In the genomic region with DNA sequence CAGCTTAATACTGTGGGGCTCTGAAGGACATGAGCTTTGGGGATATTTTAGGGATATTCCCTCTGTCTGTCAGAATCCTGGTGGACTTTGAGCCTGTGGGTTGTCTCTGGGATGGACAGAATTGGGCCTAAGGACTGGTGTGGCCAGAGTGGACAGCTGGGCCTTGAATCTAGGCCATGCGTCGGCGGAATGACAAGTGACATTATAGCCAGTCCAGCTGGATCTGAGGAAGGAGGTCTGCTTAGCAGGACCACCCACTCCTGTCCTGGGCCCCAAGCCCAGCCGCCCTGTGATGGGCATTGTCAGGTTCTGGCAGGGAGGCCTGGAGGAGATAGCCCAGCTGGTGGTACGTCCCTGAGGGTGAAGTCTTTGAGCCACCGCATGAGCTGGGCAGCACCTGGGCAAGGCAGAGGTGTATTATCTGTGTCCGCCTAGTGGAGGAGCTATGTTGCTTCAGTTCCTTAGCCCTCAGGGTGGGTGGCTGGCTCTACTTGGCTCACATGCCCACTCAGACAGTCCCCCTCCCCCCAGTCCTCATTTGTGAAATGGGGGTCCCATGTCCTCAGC, we compare ENCODE assay signal across 10 mouse cellular contexts. TPM values are rescaled to one million over a fixed set of nuclear protein-coding genes. Genes with fewer than 3 reads are reported as not detected.
DNase-seq lines count a peak whose midpoint lies in the region; ATAC-seq and TF ChIP-seq lines count a peak whose summit lies in the region.
"Had no signal": no experiment of that assay in that cellular context is flagged by ENCODE, and none has a peak within 500 bp of the region (broad histone marks: within the 10 kb centered on the region; RNA-seq: fewer than 3 reads in every experiment).

No protein-coding gene starts in this region.

- H3K4me2 ChIP-seq in hindbrain, embryonic 14.5 days (replicated peaks), result peak overlapping the region; percentile 98
- H3K4me2 ChIP-seq: embryonic facial prominence, embryonic 15.5 days; liver, embryonic 11.5 days had no signal

- intact Hi-C loops in heart, postnatal 14 days (cut with DNase I), result no loop called here
- intact Hi-C loops in heart, adult 2 months (cut with DNase I), result no loop called here

- H3K4me3 ChIP-seq in heart, adult 2 months, result no peak overlapping the region
- H3K4me3 ChIP-seq in cortical plate, adult 2 months (ENCODE audit: insufficient read depth, low read length), result no peak overlapping the region
- H3K4me3 ChIP-seq in hindbrain, embryonic 14.5 days (replicated peaks; ENCODE audit: low read length), result peak overlapping the region; percentile 63
- H3K4me3 ChIP-seq: embryonic facial prominence, embryonic 15.5 days had no signal

- no peak for TF ChIP-seq POLR2A in heart, adult 2 months (IDR thresholded peaks at IDR 0.05; ENCODE audit: insufficient read depth, low read depth, low read length)
- TF ChIP-seq POLR2A in cortical plate, adult 2 months (IDR thresholded peaks at IDR 0.05; ENCODE audit: extremely low read depth, insufficient read depth, low read length), result no peak

- TF ChIP-seq CTCF in heart, adult 2 months (IDR thresholded peaks at IDR 0.05), result no peak
- no peak for TF ChIP-seq CTCF in cortical plate, adult 2 months (IDR thresholded peaks at IDR 0.05; ENCODE audit: extremely low read depth, insufficient read depth, low read length)

- DNase-seq in heart, postnatal 14 days, result peak; percentile 33 to 43
- DNase-seq in heart, adult 2 months, result no peak
- DNase-seq in hindbrain, embryonic 14.5 days (ENCODE audit: low spot score), result no peak
- peak; percentile 66 to 90 for DNase-seq in lung, postnatal 4 days
- no peak for DNase-seq in adrenal gland, postnatal 10 days
- no peak for DNase-seq in adrenal gland, adult (ENCODE audit: inconsistent age in 2 of 2, low spot score in 1 of 2)
- no peak for DNase-seq in adrenal gland, postnatal 36 days

- no peak overlapping the region for H3K27ac ChIP-seq in heart, adult 2 months
- peak overlapping the region; percentile 49; the same call in 1 of the 2 replicates for H3K27ac ChIP-seq in cortical plate, adult 2 months (ENCODE audit: insufficient read depth, low read length)
- H3K27ac ChIP-seq in hindbrain, embryonic 14.5 days, result 0 out of 2 replicates have a peak overlapping the region, but pooled peaks have one; percentile 14
- H3K27ac ChIP-seq: embryonic facial prominence, embryonic 15.5 days had no signal

- no peak for TF ChIP-seq EP300 in heart, adult 2 months (IDR thresholded peaks at IDR 0.05; ENCODE audit: insufficient read depth, low read depth, low read length)

- no peaks in the 10 kb centered on the region for H3K79me2 ChIP-seq in heart, adult 2 months (replicated peaks; ENCODE audit: control insufficient read depth, insufficient read depth, low read length)

- ATAC-seq in hindbrain, embryonic 14.5 days (ENCODE audit: low FRiP score), result no peak

- no peak overlapping the region for H3K9ac ChIP-seq in heart, adult 2 months (ENCODE audit: low read depth, low read length)
- no peak overlapping the region for H3K9ac ChIP-seq in hindbrain, embryonic 14.5 days
- H3K9ac ChIP-seq: embryonic facial prominence, embryonic 15.5 days had no signal

- no peaks in the 10 kb centered on the region for H3K36me3 ChIP-seq in heart, adult 2 months (ENCODE audit: control insufficient read depth, insufficient read depth, low read length)
- H3K36me3 ChIP-seq in hindbrain, embryonic 14.5 days (replicated peaks; ENCODE audit: control insufficient read depth, insufficient read depth), result peaks cover 8% of the 10 kb centered on the region

- no peaks in the 10 kb centered on the region for H3K9me3 ChIP-seq in hindbrain, embryonic 14.5 days (ENCODE audit: control insufficient read depth, low read length)
- H3K9me3 ChIP-seq: embryonic facial prominence, embryonic 15.5 days had no signal

- no peaks in the 10 kb centered on the region for H3K4me1 ChIP-seq in heart, adult 2 months (ENCODE audit: control insufficient read depth, insufficient read depth, low read length)
- H3K4me1 ChIP-seq in cortical plate, adult 2 months (ENCODE audit: control insufficient read depth, insufficient read depth, low read length), result no peaks in the 10 kb centered on the region
- peaks cover 21% of the 10 kb centered on the region for H3K4me1 ChIP-seq in hindbrain, embryonic 14.5 days (replicated peaks; ENCODE audit: control insufficient read depth, insufficient read depth, low read length)

- H3K27me3 ChIP-seq in heart, adult 2 months (ENCODE audit: control insufficient read depth, insufficient read depth, low read length), result peaks cover 10% of the 10 kb centered on the region
- peaks cover 18% of the 10 kb centered on the region for H3K27me3 ChIP-seq in hindbrain, embryonic 14.5 days (ENCODE audit: control insufficient read depth, insufficient read depth, low read length)

- WGBS in heart, adult 2 months, result 87% methylated on average over 7 of the region's 7 CpGs
- 70% methylated on average over 7 of the region's 7 CpGs for WGBS in hindbrain, embryonic 14.5 days

RNA-seq across cellular contexts. Expression of a gene that starts 4.7 kb away (rescaled TPM):
- 10 to 100 TPM; 12.7 to 13.0 TPM for total RNA-seq in heart, postnatal 14 days (2021)
- total RNA-seq in heart, adult 2 months (2021), result 10 to 100 TPM in 1 of 2 experiments, 1 to 10 TPM in 1; 8.6 to 10.1 TPM
- 15.1 and 15.4 TPM in 2 replicates for polyA plus RNA-seq in heart, adult 2 months (2012; rRNA removed)
- 150 and 169 TPM in 2 replicates for polyA plus RNA-seq in cortical plate, adult 2 months (2012; rRNA removed)
- 46.5 and 47.2 TPM in 2 replicates for polyA plus RNA-seq in hindbrain, embryonic 14.5 days (2014; fragmentation: Nextera tagmentation; extraction: Ambion mirVana)
- 1 to 10 TPM; 4.8 to 8.8 TPM for total RNA-seq in adrenal gland, postnatal 10 days (2021)
- total RNA-seq in adrenal gland, postnatal 36 days (2021), result 1 to 10 TPM; 2.4 to 3.8 TPM

RNA-seq across cellular contexts. Expression of a gene that starts 56.5 kb away (rescaled TPM):
- total RNA-seq in heart, postnatal 14 days (2021), result 100 to 1,000 TPM; 148 to 169 TPM
- total RNA-seq in heart, adult 2 months (2021), result 100 to 1,000 TPM; 140 to 148 TPM
- 60.2 and 82.8 TPM in 2 replicates for polyA plus RNA-seq in heart, adult 2 months (2012; rRNA removed)
- polyA plus RNA-seq in cortical plate, adult 2 months (2012; rRNA removed), result 57.5 and 58.1 TPM in 2 replicates
- polyA plus RNA-seq in hindbrain, embryonic 14.5 days (2014; fragmentation: Nextera tagmentation; extraction: Ambion mirVana), result 73.3 and 79.1 TPM in 2 replicates
- total RNA-seq in adrenal gland, postnatal 10 days (2021), result 100 to 1,000 TPM; 160 to 165 TPM
- 100 to 1,000 TPM; 132 to 134 TPM for total RNA-seq in adrenal gland, postnatal 36 days (2021)

Comparison
In these comparisons a context has a peak if more than half of its experiments do, and no peak if none do; other contexts are left out.
1. DNase-seq: peak in heart, postnatal 14 days (2 of 2) and lung, postnatal 4 days (2 of 2); none in heart, adult 2 months (0 of 2), hindbrain, embryonic 14.5 days (single experiment), adrenal gland, postnatal 10 days (single experiment), adrenal gland, adult (0 of 2) and adrenal gland, postnatal 36 days (0 of 2).